Mouse (Mus musculus) kidney, embryonic 14.5 days (tissue): ENCODE data around the gene Itga4. TPM values are rescaled to one million over a fixed set of nuclear protein-coding genes. Genes with fewer than 3 reads are reported as not detected.

Source experiments
- ATAC-seq: fragments of 200-750 bp; cut with Nextera tagmentation; 2 replicates; pipeline ENCODE4 v1.8.0; 2017; ENCODE audit warnings: moderate number of reproducible peaks, mild to moderate bottlenecking, moderate TSS enrichment, moderate library complexity; ENCODE audit not compliant: low FRiP score, low TSS enrichment
- H3K27ac ChIP-seq: fragments of 300-500 bp; sonication (generic); 2 replicates; pipeline ENCODE4 v1.5.1; 2014; ENCODE audit warnings: low read depth, mild to moderate bottlenecking, low read length, moderate library complexity, mixed read lengths
- H3K27me3 ChIP-seq: fragments of 300-500 bp; sonication (generic); 2 replicates; pipeline ENCODE4 v1.6.1; 2014; ENCODE audit warnings: mild to moderate bottlenecking, low read length; ENCODE audit not compliant: control insufficient read depth, insufficient read depth
- H3K36me3 ChIP-seq: fragments of 300-500 bp; sonication (generic); 2 replicates; pipeline ENCODE4 v1.6.1; 2014; ENCODE audit warnings: low read length, mixed read lengths; ENCODE audit not compliant: control insufficient read depth, insufficient read depth
- H3K4me1 ChIP-seq: fragments of 300-500 bp; sonication (generic); 2 replicates; pipeline ENCODE4 v1.6.1; 2014; ENCODE audit warnings: low read length, mixed read lengths; ENCODE audit not compliant: control insufficient read depth, insufficient read depth
- H3K4me2 ChIP-seq: fragments of 300-500 bp; sonication (generic); replicated peaks from 2 replicates; pipeline ENCODE4 v1.6.1; 2014; ENCODE audit warnings: low read depth, mild to moderate bottlenecking, low read length
- H3K4me3 ChIP-seq: fragments of 300-500 bp; sonication (generic); 2 replicates; pipeline ENCODE4 v1.5.1; 2014; ENCODE audit warnings: mild to moderate bottlenecking, low read length
- H3K9ac ChIP-seq: fragments of 300-500 bp; sonication (generic); 2 replicates; pipeline ENCODE4 v1.6.1; 2014; ENCODE audit warnings: low read depth, mild to moderate bottlenecking, low read length, moderate library complexity
- H3K9me3 ChIP-seq: fragments of 300-500 bp; sonication (generic); 2 replicates; pipeline ENCODE4 v1.6.1; 2016; ENCODE audit warnings: low read length; ENCODE audit not compliant: control insufficient read depth
- WGBS: fragments of 180-500 bp; shearing (Covaris S2); extraction: QIAGEN DNeasy Blood & Tissue Kit; methylation state at CpG from one replicate; pipeline ENCODE4 v1.1.7; 2014; 5-methylcytosine and 5-hydroxymethylcytosine counted together
- polyA plus RNA-seq: library from polyadenylated mRNA; unstranded; fragments of >200 nt; fragmentation: Nextera tagmentation; extraction: Ambion mirVana; gene quantifications from 2 replicates; pipeline ENCODE4 v1.2.1, GENCODE M21; 2014

Gene Itga4
- polyA plus RNA-seq, 1 experiment from 2014 or later = 7.9 TPM

DNA sequence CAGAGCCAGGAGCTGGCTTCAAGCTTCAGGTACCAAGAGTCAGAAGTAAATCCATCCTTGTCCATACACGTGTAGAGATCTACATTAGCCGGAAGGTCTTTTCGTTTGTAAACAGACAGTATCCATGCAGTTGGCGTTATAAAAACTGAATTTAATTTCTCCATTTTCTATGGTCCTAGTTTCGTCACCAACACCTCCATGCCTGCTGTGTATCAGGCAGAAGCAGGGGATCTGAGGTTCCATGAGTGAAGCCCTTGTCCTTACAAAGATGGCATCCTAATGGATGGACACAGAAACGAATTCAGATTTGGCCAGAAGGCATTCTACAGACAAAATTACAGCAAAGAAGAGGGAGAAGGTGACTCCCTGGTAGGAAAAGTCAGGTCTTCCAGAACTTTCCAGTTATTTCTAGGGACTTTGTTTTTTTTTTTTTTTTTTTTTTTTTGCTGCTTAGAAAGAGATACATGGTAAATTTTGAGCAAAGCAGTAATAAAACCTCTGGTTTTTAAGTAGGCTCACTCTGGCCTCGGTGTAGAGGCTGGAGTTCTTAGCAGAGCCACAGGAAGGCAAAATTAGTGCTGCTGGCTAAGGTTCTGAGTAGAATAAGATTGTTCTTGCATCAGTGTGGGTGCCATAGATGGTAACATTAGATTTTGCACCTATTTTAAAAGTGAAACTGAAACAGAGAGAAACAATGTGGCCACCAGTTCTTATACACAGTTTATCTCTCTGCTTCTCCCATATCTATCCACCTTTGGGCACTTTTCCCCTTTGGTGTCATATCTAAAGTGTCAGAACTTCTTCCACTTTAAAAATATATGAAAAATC, 116.3 kb downstream of the Itga4 start:
- no peak for ATAC-seq
- Histone ChIP-seq H3K27me3 (no peaks in the 10 kb centered on the region), H3K4me3 (no peak overlapping the region), H3K4me2 (no peak overlapping the region), H3K4me1 (no peaks in the 10 kb centered on the region), H3K36me3 (no peaks in the 10 kb centered on the region), H3K9me3 (no peaks in the 10 kb centered on the region), H3K9ac (no peak overlapping the region), H3K27ac (no peak overlapping the region)
- 89% methylated on average over 7 of the region's 7 CpGs for WGBS

DNA sequence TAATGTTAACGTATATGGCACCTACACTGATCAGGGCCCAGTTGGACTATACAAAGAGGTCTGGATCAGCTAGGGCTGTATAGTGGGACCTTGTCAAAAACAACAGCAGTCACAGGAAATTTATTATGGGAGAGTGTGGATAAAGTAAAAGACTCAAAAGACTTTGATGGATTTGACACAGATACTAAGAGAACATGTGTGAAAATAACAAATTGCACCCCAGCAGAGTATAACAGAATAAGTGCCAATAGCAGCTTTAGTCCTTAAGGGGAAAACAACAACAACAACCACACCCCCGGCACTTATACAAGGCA, 116.9 kb downstream of the Itga4 start:
- Histone ChIP-seq H3K4me2 (no peak overlapping the region), H3K4me1 (no peaks in the 10 kb centered on the region), H3K9ac (no peak overlapping the region), H3K36me3 (no peaks in the 10 kb centered on the region), H3K27ac (no peak overlapping the region), H3K27me3 (no peaks in the 10 kb centered on the region), H3K9me3 (no peaks in the 10 kb centered on the region), H3K4me3 (no peak overlapping the region)
- no peak; the same call in 1 of the 2 replicates for ATAC-seq
- 77% methylated on average over 2 of the region's 2 CpGs for WGBS

DNA sequence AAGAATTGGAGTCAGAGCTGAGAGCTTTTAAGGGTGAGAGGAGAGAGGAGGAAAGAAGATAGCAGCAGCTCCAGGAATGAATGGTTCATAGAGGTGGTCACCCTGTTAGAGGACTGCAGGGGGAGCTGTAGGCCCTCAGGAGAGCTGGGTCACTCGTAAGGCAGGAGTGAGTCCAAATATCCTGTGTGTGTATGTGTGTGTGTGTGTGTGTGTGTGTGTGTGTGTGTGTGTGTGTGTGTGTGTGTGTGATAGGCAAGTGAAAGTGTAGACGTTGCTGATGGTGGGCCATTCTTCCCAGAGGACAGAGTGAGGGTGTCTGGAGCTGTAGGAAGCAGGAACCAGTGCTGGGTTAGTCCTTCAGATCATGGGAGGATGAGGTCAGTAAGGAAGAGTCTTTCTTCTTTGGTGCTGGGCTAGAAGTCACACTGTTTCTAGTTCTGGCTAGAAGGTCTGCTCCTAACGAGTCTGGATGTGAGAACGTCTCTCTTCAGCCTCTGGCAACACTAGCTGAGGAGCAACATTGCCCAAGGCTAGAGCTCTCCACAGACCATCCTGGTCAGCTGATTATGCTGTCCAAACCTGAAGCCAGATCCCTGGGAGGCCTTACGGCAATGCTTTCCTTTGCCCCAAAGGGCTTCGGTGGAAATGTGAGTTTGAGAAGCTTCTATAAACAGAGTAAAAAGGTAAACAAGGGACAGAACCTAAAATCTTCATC, 117.4 kb downstream of the Itga4 start:
- Histone ChIP-seq H3K27ac (no peak overlapping the region), H3K27me3 (no peaks in the 10 kb centered on the region), H3K4me1 (no peaks in the 10 kb centered on the region), H3K9me3 (no peaks in the 10 kb centered on the region), H3K36me3 (no peaks in the 10 kb centered on the region), H3K9ac (no peak overlapping the region), H3K4me2 (no peak overlapping the region), H3K4me3 (no peak overlapping the region)
- ATAC-seq = peak; percentile 43; the same call in 1 of the 2 replicates
- 58% methylated on average over 6 of the region's 6 CpGs for WGBS

DNA sequence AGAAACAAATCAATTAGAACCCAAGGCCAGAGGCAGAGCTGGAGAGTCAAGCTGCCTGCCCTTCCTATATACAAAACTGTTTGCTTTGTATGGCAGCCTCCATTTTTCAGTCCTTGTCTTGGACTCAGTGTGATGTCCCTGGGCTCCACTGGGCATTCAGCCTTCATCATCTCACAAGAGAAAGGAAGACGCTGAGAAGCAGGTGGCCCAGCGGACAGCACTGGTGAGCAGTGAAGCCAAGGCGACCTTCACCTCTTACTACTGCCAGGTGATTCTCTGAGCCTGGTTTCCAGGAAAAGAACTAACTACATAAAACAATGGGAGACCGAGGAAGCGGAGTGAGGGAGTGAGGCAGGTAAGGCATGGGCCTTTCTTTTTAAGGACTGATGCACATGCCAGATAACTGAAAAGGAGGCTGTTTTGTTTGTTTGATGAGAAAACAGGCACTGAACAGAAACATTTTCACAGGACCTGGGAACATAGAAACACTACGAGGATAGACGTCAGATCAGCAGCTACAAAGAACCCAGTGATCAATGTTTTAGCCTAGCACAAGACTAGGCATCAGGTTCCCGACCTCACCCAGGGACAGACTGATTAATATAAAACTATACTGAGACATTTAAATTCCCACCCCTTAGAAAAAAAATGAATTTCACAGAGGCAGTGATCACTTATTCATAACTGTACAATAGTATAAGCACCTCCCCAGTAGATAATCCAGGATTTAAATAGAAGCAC, 123.3 kb downstream of the Itga4 start:
- Histone ChIP-seq H3K4me2 (no peak overlapping the region), H3K9ac (no peak overlapping the region)
- peak; percentile 53; the same call in 1 of the 2 replicates for ATAC-seq

DNA sequence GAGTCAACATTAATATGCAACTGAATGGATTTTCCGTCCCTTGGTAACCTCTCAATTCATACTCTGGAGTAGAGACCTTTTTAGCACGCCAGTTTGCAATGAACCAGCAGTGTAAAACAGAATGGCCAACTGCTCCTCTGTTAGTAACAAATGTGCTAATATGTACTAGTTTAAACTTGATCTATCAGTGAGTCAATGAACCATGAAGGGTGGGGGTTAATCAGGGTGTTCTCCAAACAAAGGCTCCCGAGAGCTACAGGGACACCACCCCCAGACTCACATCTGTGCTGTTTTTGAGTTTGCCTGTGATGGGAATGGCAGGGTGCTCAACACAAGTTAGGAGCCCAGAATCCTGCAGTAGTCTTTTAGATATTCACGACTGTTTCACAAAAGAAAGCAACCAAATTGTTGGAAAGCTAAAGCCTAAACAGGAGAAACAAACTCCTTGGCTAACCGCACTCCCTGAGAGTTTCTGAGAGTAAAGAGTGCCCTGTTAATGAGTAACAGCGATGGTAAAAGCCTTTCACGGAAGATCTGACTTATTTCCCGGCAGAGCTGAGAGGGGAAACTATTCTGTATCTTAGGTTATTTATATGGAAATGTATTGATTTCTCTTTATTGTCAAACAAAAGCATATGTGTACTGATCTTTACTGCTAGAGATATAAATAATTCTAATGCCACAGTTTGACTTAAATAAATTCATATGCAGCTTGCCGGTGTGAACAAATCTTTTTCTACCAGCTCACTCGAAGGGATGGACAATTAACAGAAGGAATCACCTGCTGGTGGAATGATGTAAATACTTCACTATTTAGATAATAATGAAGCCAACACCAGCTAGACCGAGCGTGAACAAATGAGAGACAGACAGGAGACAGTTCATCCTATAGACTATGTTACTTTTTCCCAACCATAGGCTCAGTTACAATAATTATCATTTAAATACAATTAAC, 124.1 kb downstream of the Itga4 start:
- no peak overlapping the region for H3K4me3 ChIP-seq
- peak overlapping the region; percentile 68 for H3K27ac ChIP-seq
- WGBS = 33% methylated on average over 12 of the region's 12 CpGs
- no peaks in the 10 kb centered on the region for H3K36me3 ChIP-seq
- H3K9me3 ChIP-seq = no peaks in the 10 kb centered on the region
- no peak overlapping the region for H3K9ac ChIP-seq
- peak; percentile 87 for ATAC-seq
- H3K27me3 ChIP-seq = no peaks in the 10 kb centered on the region
- no peaks in the 10 kb centered on the region for H3K4me1 ChIP-seq
- peak overlapping the region; percentile 8; the same call in 1 of the 2 replicates for H3K4me2 ChIP-seq

More for the DNA sequence above, 123.3 kb downstream of the Itga4 start:
- 68% methylated on average over 8 of the region's 8 CpGs for WGBS
- H3K4me3 ChIP-seq = no peak overlapping the region
- no peaks in the 10 kb centered on the region for H3K4me1 ChIP-seq
- H3K9me3 ChIP-seq = no peaks in the 10 kb centered on the region
- H3K27me3 ChIP-seq = no peaks in the 10 kb centered on the region
- no peaks in the 10 kb centered on the region for H3K36me3 ChIP-seq
- H3K27ac ChIP-seq = no peak overlapping the region; the same call in 1 of the 2 replicates

Other genes with a start within 250 kb of the Itga4 start
- gene Neurod1, start 201.3 kb downstream of the Itga4 start, polyA plus RNA-seq = not detected in 2 replicates
- 1.4 and 2.7 TPM in 2 replicates for gene Cerkl, start 201.4 kb downstream of the Itga4 start, polyA plus RNA-seq